Mouse (Mus musculus) liver, embryonic 11.5 days (tissue): ENCODE data around the gene Ltbr. TPM values are rescaled to one million over a fixed set of nuclear protein-coding genes. Genes with fewer than 3 reads are reported as not detected.

ENCODE experiments used
- ATAC-seq: fragments of 200-750 bp; cut with Nextera tagmentation; replicated peaks from 2 replicates; pipeline ENCODE4 v1.8.0; 2017; ENCODE audit warnings: moderate number of reproducible peaks, mild to moderate bottlenecking, moderate TSS enrichment, moderate library complexity; ENCODE audit not compliant: low FRiP score
- DNase-seq: peaks from one replicate; pipeline ENCODE4 v3.0.0-alpha.2; 2017; ENCODE audit warnings: low spot score
- H3K27ac ChIP-seq: fragments of 300-500 bp; sonication (generic); 2 replicates; pipeline ENCODE4 v1.5.1; 2014; ENCODE audit warnings: mild to moderate bottlenecking, low read depth, low read length, control low read depth
- H3K27me3 ChIP-seq: fragments of 300-500 bp; sonication (generic); replicated peaks from 2 replicates; pipeline ENCODE4 v1.6.1; 2014; ENCODE audit warnings: low read length, mixed read lengths; ENCODE audit not compliant: control insufficient read depth, insufficient read depth
- H3K36me3 ChIP-seq: fragments of 300-500 bp; sonication (generic); 2 replicates; pipeline ENCODE4 v1.6.1; 2014; ENCODE audit warnings: mild to moderate bottlenecking, low read length, moderate library complexity, mixed read lengths; ENCODE audit not compliant: control insufficient read depth, insufficient read depth
- H3K4me1 ChIP-seq: fragments of 300-500 bp; sonication (generic); replicated peaks from 2 replicates; pipeline ENCODE4 v1.6.1; 2014; ENCODE audit warnings: low read length, mixed read lengths; ENCODE audit not compliant: control insufficient read depth, insufficient read depth
- H3K4me2 ChIP-seq: fragments of 300-500 bp; sonication (generic); 2 replicates; pipeline ENCODE4 v1.6.1; 2014; ENCODE audit warnings: mild to moderate bottlenecking, control low read depth, moderate library complexity
- H3K4me3 ChIP-seq: fragments of 300-500 bp; sonication (generic); 2 replicates; pipeline ENCODE4 v1.5.1; 2014; ENCODE audit warnings: low read depth, low read length, control low read depth
- H3K9ac ChIP-seq: fragments of 300-500 bp; sonication (generic); 2 replicates; pipeline ENCODE4 v1.6.1; 2014; ENCODE audit warnings: low read depth, low read length, control low read depth
- H3K9me3 ChIP-seq: fragments of 300-500 bp; sonication (generic); 2 replicates; pipeline ENCODE4 v1.6.1; 2016; ENCODE audit warnings: low read length, inconsistent platforms, mixed read lengths; ENCODE audit not compliant: control insufficient read depth
- WGBS: fragments of 180-500 bp; shearing (Covaris S2); extraction: QIAGEN DNeasy Blood & Tissue Kit; methylation state at CpG from one replicate; pipeline ENCODE4 v1.1.7; 2014; 5-methylcytosine and 5-hydroxymethylcytosine counted together
- polyA plus RNA-seq: library from polyadenylated mRNA; unstranded; fragments of >200 nt; fragmentation: Nextera tagmentation; extraction: Ambion mirVana; gene quantifications from 2 replicates; pipeline ENCODE4 v1.2.1, GENCODE M21; 2014

Ltbr gene
- polyA plus RNA-seq, 1 experiment from 2014 or later = 34.7 TPM

DNA sequence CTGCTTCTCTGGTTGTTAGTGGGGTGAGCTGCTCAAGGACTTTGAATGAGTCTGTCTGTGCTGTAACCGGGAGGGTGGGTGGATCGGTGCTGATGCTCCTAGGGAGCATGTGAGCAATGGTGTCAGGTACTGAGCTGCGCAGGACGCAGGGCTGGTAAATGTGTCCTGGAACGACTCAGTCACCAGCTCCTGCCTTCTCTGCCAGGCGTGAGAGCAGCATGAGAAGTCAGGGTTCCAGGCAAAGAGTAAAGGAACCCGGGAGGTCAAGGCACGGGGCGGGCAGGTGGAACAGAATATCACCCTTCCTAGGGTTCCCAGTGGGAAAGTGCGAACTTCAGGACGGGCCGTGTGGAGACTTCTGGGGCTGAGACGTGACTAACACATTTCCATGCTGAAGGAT, 47.6 kb downstream of the Ltbr start:
- no peak overlapping the region for H3K9ac ChIP-seq
- WGBS = 69% methylated on average over 13 of the region's 13 CpGs
- no peaks in the 10 kb centered on the region for H3K9me3 ChIP-seq
- H3K4me3 ChIP-seq = no peak overlapping the region
- ATAC-seq (no peak), DNase-seq (no peak)
- H3K4me2 ChIP-seq = no peak overlapping the region
- H3K27ac ChIP-seq = no peak overlapping the region
- H3K4me1 ChIP-seq = no peaks in the 10 kb centered on the region
- no peaks in the 10 kb centered on the region for H3K27me3 ChIP-seq
- no peaks in the 10 kb centered on the region for H3K36me3 ChIP-seq

DNA sequence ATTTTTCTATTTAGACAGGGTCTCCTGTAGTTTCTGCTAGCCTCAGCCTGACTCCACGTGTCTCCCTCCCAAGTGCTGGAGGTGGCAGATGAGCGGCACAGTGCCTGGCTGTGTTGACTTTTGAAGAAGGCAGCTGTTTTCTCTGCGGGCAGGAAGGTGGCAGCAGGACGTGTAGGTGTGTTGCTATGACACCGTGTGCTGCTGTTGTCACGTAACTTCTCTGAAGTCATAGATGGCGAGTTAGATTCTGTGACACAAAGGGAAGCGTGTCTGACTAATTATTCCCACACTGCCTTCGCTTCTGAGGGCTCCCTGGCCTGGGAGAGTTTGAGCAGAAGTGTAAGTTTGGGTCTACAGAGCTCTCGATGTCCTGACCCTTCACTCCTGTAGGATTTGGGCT, 48.4 kb downstream of the Ltbr start:
- Histone ChIP-seq H3K9ac (no peak overlapping the region), H3K27ac (no peak overlapping the region), H3K27me3 (no peaks in the 10 kb centered on the region), H3K9me3 (no peaks in the 10 kb centered on the region), H3K36me3 (no peaks in the 10 kb centered on the region), H3K4me1 (no peaks in the 10 kb centered on the region), H3K4me2 (no peak overlapping the region), H3K4me3 (no peak overlapping the region)
- DNase-seq (no peak), ATAC-seq (no peak)
- WGBS = 54% methylated on average over 10 of the region's 10 CpGs

DNA sequence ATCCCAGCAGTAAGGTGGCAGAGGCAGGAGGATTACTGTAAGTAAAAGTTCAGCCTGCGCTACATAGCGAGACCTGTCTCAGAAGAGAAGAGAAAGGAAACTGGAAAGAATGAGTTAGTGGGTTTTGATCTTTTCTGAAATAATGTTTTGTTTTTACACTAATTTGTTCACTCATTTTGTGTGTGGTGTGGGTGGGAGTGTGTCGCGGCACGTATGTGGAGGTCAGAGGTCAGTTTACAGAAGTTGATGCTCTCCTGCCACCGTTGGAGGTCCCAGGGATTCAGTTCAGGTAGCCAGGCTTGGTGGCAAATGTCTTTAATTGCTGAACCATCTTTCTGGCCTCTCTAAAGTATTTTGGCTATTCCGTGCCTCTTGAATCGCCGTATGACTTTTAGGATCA, 49.5 kb downstream of the Ltbr start:
- H3K4me1 ChIP-seq = no peaks in the 10 kb centered on the region
- no peaks in the 10 kb centered on the region for H3K27me3 ChIP-seq
- no peaks in the 10 kb centered on the region for H3K9me3 ChIP-seq
- WGBS = 86% methylated on average over 9 of the region's 9 CpGs
- no peak overlapping the region for H3K9ac ChIP-seq
- DNase-seq (no peak), ATAC-seq (no peak)
- no peak overlapping the region for H3K4me2 ChIP-seq
- no peak overlapping the region for H3K4me3 ChIP-seq
- H3K27ac ChIP-seq = no peak overlapping the region
- H3K36me3 ChIP-seq = no peaks in the 10 kb centered on the region

DNA sequence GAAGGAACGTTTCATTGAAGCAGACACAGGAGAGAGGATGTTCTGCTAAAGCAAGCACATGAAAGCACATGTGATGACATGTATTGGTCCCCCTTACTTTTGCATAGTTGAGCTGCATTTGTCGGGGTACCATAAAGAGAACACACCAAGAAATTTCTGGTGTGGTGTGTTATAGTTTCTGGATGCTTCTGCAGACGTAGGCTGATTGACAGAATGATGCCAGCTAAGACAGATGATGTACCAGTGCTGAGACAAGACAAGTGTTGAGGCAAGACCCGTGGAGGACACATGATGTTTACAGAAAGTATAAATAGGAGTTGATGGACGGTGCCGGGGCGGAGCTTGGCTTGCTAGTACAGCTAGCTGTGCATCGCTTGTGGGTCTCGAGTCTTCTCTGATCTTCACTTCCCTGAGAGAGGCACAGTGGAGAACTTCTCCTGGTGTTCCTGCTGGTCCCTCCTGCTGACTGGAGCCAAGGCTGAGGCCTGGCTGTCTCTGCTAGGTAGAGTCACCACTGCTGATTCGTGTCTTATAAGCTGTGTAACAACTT, 53.6 kb downstream of the Ltbr start:
- Histone ChIP-seq H3K4me2 (no peak overlapping the region), H3K27ac (no peak overlapping the region), H3K4me1 (no peaks in the 10 kb centered on the region), H3K4me3 (no peak overlapping the region), H3K27me3 (no peaks in the 10 kb centered on the region), H3K9ac (no peak overlapping the region), H3K9me3 (no peaks in the 10 kb centered on the region), H3K36me3 (no peaks in the 10 kb centered on the region)
- ATAC-seq (no peak), DNase-seq (no peak)
- 79% methylated on average over 10 of the region's 10 CpGs for WGBS

Other genes with a start within 250 kb of the Ltbr start
- gene Lpar5, start 246.0 kb downstream of the Ltbr start, polyA plus RNA-seq = 2.6 and 3.2 TPM in 2 replicates
- 62.5 and 71.6 TPM in 2 replicates for gene Chd4, start 217.9 kb downstream of the Ltbr start, polyA plus RNA-seq
- 114 and 125 TPM in 2 replicates for gene Nop2, start 182.0 kb downstream of the Ltbr start, polyA plus RNA-seq
- 7.7 and 9.9 TPM in 2 replicates for gene Iffo1, start 168.6 kb downstream of the Ltbr start, polyA plus RNA-seq
- 2,450 and 2,526 TPM in 2 replicates for gene Gapdh, start 147.4 kb downstream of the Ltbr start, polyA plus RNA-seq
- gene Ncapd2, start 122.2 kb downstream of the Ltbr start, polyA plus RNA-seq = 150 and 158 TPM in 2 replicates
- 287 and 311 TPM in 2 replicates for gene Mrpl51, start 122.1 kb downstream of the Ltbr start, polyA plus RNA-seq
- gene Vamp1, start 98.3 kb downstream of the Ltbr start, polyA plus RNA-seq = 1.7 and 2.3 TPM in 2 replicates
- gene Tapbpl, start 82.0 kb downstream of the Ltbr start, polyA plus RNA-seq = 4.0 TPM in 2 replicates
- 2.7 and 3.2 TPM in 2 replicates for gene Cd27, start 76.9 kb downstream of the Ltbr start, polyA plus RNA-seq
- gene Tuba3a, start 27.8 kb downstream of the Ltbr start, polyA plus RNA-seq = 0.12 TPM in 1 of 2 replicates, not detected in the other
- 0.55 and 0.74 TPM in 2 replicates for gene Scnn1a, start 6.8 kb upstream of the Ltbr start, polyA plus RNA-seq
- 37.0 and 38.0 TPM in 2 replicates for gene Tnfrsf1a, start 35.5 kb upstream of the Ltbr start, polyA plus RNA-seq
- 0.30 and 0.35 TPM in 2 replicates for gene Plekhg6, start 66.9 kb upstream of the Ltbr start, polyA plus RNA-seq
- gene Cd9, start 180.9 kb upstream of the Ltbr start, polyA plus RNA-seq = 111 and 113 TPM in 2 replicates
- gene Vwf, start 232.9 kb upstream of the Ltbr start, polyA plus RNA-seq = 25.3 and 32.4 TPM in 2 replicates